Mouse (Mus musculus): ENCODE results near the gene Ckb. TPM values are rescaled to one million over a fixed set of nuclear protein-coding genes. Genes with fewer than 3 reads are reported as not detected.
A peak's percentile ranks its signal among the peaks of the same experiment; 100 is the strongest.

The Ckb gene
- polyA plus RNA-seq, 1 experiment from 2014 or later, result 454 TPM

DNA sequence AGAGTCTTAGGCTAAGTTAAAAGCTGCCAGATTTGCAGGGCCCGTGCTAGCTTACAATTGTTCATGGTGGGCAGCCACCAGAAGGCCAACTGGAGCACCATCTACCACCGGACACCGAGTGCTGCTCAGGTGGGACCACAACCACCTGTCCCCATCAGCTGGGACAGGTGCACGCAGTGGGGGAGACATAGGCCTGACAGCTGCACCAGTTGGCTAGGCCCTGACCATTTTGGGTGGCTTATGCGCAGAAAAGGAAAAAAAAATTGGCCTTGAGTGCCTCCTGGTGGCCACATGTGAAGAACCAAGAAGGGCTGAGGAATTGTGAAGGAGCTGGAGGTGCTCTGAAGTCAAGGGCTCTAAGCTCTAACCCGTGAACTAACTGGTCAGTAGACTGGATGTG, 24.1 kb upstream of the Ckb start:
- WGBS (ENCODE audit: insufficient replicate concordance), result 28% methylated on average over 6 of the region's 6 CpGs
- Histone ChIP-seq H3K9ac (ENCODE audit: low read depth, low read length) (no peak overlapping the region), H3K4me2 (no peak overlapping the region), H3K27me3 (ENCODE audit: control insufficient read depth, insufficient read depth, low read length) (no peaks in the 10 kb centered on the region), H3K4me3 (ENCODE audit: low read depth, low read length) (no peak overlapping the region), H3K27ac (ENCODE audit: low read depth, low read length) (no peak overlapping the region), H3K4me1 (ENCODE audit: control insufficient read depth, insufficient read depth, low read length) (peaks cover 30% of the 10 kb centered on the region), H3K36me3 (ENCODE audit: control insufficient read depth, insufficient read depth, low read length) (no peaks in the 10 kb centered on the region), H3K9me3 (replicated peaks; ENCODE audit: control insufficient read depth, low read length) (no peaks in the 10 kb centered on the region)
- no peak for ATAC-seq (replicated peaks; ENCODE audit: insufficient number of reproducible peaks, low FRiP score, low TSS enrichment)

DNA sequence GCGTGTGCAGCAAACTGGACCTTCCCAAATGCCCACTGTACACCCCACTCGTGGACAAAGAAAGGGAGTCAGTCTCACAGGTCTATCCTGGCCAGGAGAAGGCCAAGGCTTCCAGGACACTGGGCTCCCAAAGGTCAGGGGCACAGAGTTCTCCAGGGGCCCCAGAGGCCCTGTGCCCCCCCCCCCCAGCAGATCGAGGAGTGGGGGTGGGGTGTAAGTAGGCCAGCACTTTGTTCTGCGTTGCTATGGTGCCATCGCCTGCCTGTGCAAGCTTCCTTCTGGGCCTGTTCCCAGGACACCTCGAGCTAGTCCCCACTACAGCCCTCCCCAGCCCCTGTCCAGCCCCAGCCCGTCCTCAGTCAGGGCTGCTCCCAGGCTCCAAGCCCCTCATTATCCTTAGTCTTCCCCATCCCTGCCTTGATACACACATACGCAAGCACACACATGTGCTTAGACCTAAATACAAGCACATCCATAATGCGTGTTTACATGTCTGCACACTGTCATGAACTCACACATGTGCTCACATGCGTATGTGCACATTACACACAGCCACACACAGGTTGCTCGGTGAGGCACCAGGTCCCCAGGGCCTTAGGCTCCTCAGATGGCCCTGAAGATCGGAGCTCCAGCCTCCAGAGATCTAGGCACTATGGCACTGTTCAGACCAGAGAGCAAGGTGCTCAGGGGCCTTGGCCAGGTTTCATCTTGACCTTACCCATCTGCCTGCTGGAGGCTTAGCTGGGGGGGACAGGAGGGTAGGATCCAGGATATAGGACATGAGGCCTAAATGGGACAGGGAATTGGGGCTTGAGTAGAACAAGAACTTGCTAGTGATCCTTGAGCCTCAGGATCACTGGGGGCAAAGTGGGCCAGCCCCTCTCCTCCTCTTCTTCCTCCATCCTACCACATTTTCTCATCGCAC, 23.0 kb upstream of the Ckb start:
- Histone ChIP-seq H3K36me3 (ENCODE audit: control insufficient read depth, insufficient read depth, low read length) (no peaks in the 10 kb centered on the region), H3K27ac (ENCODE audit: low read depth, low read length) (peak overlapping the region; percentile 22; the same call in 1 of the 2 replicates), H3K4me2 (no peak overlapping the region; the same call in 1 of the 2 replicates), H3K27me3 (ENCODE audit: control insufficient read depth, insufficient read depth, low read length) (no peaks in the 10 kb centered on the region), H3K4me1 (ENCODE audit: control insufficient read depth, insufficient read depth, low read length) (peaks cover 34% of the 10 kb centered on the region), H3K9ac (ENCODE audit: low read depth, low read length) (peak overlapping the region; percentile 46; the same call in 1 of the 2 replicates), H3K4me3 (ENCODE audit: low read depth, low read length) (no peak overlapping the region), H3K9me3 (replicated peaks; ENCODE audit: control insufficient read depth, low read length) (no peaks in the 10 kb centered on the region)
- no peak for ATAC-seq (replicated peaks; ENCODE audit: insufficient number of reproducible peaks, low FRiP score, low TSS enrichment)
- WGBS (ENCODE audit: insufficient replicate concordance), result 62% methylated on average over 13 of the region's 13 CpGs

DNA sequence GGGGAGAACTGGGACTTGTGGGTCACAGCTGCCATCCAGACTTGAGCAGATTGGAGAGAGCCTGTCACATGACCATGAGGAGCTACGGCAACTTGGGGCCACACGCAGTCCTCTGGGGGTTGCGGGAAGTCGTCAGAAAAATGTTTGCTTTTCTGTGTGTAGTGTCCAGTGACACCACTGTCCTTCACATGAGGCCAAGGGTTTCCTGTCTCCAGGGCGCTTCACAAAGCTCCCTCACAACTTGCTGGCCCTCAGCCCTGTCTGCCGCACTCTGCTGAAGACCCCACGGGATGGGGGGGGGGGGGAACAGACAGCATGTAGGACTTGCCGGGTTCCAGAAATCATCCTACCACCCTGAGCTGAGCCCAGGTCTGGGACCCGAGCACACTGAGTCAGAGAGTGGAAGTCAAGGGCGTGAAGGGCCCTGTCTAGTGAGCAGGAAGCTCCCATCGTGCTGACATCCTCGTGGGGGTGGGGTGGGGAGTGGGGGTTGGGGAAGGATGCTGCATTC, 22.2 kb upstream of the Ckb start:
- H3K9me3 ChIP-seq (replicated peaks; ENCODE audit: control insufficient read depth, low read length), result no peaks in the 10 kb centered on the region
- no peak overlapping the region for H3K4me3 ChIP-seq (ENCODE audit: low read depth, low read length)
- 19% methylated on average over 12 of the region's 12 CpGs for WGBS (ENCODE audit: insufficient replicate concordance)
- ATAC-seq (replicated peaks; ENCODE audit: insufficient number of reproducible peaks, low FRiP score, low TSS enrichment), result no peak
- no peaks in the 10 kb centered on the region for H3K27me3 ChIP-seq (ENCODE audit: control insufficient read depth, insufficient read depth, low read length)
- peak overlapping the region; percentile 46 for H3K9ac ChIP-seq (ENCODE audit: low read depth, low read length)
- peaks cover 39% of the 10 kb centered on the region for H3K4me1 ChIP-seq (ENCODE audit: control insufficient read depth, insufficient read depth, low read length)
- H3K27ac ChIP-seq (ENCODE audit: low read depth, low read length), result no peak overlapping the region
- H3K4me2 ChIP-seq, result peak overlapping the region; percentile 21
- H3K36me3 ChIP-seq (ENCODE audit: control insufficient read depth, insufficient read depth, low read length), result no peaks in the 10 kb centered on the region

DNA sequence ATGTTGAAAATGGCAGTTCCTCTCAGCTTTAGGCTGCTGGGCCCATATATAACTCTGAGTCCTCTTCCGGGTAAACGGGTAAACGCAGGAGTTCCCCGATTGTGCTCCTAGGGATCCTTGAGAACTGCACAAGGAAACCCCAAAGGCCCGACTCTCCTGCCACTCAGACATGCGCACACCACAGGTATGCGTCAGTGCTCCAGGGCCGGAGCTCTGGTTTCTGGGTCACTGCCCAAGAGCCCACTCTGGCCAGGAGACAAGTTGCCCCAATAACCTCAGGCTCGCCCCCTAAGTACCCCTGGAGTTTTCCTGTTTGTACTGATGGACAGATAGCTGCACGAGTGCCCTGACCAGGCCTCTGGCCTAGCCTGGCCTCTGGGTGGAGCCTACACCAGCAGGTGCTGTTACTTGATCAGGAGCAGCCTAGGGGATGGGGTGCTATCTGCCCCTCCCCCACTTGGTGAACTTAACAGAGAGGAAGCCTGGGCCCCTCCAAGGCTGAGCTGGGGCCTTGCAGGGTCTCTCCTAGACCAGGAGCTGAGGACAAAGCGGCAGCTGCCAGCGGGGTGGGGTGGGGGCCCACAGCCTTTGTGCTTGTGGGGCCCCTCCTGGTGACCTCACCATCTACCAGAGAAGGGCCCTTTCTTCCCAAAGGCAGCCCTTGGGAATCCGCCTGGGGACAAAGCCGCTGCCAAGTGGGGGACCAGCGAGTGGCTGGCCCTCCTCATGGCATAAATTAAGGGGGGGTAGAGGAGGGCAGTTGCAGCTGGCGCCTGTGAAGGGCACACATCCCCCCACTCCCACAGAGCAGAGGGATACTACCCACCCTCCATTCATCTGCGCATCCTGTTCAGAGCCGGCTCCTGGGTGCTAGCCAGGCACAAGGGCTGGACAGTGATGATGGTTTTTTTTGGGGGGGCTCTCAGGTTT, 21.5 kb upstream of the Ckb start:
- H3K4me3 ChIP-seq (ENCODE audit: low read depth, low read length), result no peak overlapping the region
- ATAC-seq (replicated peaks; ENCODE audit: insufficient number of reproducible peaks, low FRiP score, low TSS enrichment), result peak; percentile 27
- H3K27me3 ChIP-seq (ENCODE audit: control insufficient read depth, insufficient read depth, low read length), result no peaks in the 10 kb centered on the region
- H3K4me1 ChIP-seq (ENCODE audit: control insufficient read depth, insufficient read depth, low read length), result peaks cover 39% of the 10 kb centered on the region
- peak overlapping the region; percentile 25 for H3K9ac ChIP-seq (ENCODE audit: low read depth, low read length)
- 46% methylated on average over 18 of the region's 18 CpGs for WGBS (ENCODE audit: insufficient replicate concordance)
- H3K36me3 ChIP-seq (ENCODE audit: control insufficient read depth, insufficient read depth, low read length), result no peaks in the 10 kb centered on the region
- H3K27ac ChIP-seq (ENCODE audit: low read depth, low read length), result no peak overlapping the region
- H3K4me2 ChIP-seq, result peak overlapping the region; percentile 21; the same call in 1 of the 2 replicates
- no peaks in the 10 kb centered on the region for H3K9me3 ChIP-seq (replicated peaks; ENCODE audit: control insufficient read depth, low read length)

DNA sequence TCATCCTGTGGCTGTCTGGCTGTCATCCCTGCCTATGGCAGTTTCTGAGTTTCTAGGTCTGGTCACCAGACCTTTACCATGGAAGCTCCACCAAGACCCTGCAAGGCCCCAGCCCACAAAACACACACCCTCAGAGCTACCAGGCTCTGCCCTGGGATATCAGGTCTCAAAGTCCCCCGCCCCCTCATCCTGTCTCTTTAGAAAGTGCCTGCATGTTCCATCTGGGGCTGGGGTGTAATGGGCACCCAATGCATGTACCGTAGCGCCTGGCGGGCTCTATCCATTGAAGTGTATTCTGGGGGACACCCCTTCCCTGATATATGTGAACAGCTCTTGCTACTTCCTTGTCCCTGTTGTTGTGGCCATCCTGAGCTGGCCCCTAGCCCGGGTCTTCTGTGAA, 20.8 kb upstream of the Ckb start:
- no peak overlapping the region for H3K4me3 ChIP-seq (ENCODE audit: low read depth, low read length)
- H3K27ac ChIP-seq (ENCODE audit: low read depth, low read length), result no peak overlapping the region
- H3K4me1 ChIP-seq (ENCODE audit: control insufficient read depth, insufficient read depth, low read length), result peaks cover 44% of the 10 kb centered on the region
- WGBS (ENCODE audit: insufficient replicate concordance), result 81% methylated on average over 5 of the region's 5 CpGs
- no peaks in the 10 kb centered on the region for H3K27me3 ChIP-seq (ENCODE audit: control insufficient read depth, insufficient read depth, low read length)
- no peak overlapping the region for H3K4me2 ChIP-seq
- no peaks in the 10 kb centered on the region for H3K36me3 ChIP-seq (ENCODE audit: control insufficient read depth, insufficient read depth, low read length)
- H3K9me3 ChIP-seq (replicated peaks; ENCODE audit: control insufficient read depth, low read length), result no peaks in the 10 kb centered on the region
- ATAC-seq (replicated peaks; ENCODE audit: insufficient number of reproducible peaks, low FRiP score, low TSS enrichment), result no peak
- H3K9ac ChIP-seq (ENCODE audit: low read depth, low read length), result no peak overlapping the region

DNA sequence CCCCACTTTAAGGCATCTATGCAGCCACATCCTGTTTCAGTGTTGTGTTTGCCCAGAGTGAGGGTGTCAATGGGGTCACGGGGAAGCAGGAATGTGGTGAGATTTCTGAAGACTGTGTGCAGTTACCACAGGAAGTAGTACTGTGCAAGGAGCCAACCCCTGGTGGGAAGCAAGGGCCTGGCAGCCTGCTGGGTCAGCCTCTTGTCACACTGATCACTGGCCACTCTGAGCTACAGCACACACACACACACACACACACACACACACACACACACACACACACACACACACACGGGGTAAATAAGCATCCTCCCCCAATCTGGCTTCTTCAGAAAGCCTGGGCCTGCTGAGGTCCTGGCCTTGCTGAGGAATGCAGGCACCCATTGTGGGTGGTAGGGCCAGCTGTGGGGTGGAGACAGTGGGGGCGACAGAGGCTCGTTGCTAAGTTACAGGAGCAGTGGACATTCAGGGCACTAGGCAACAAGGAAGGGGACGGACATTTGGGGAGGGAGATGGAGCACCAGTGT, 19.3 kb upstream of the Ckb start:
- Histone ChIP-seq H3K36me3 (ENCODE audit: control insufficient read depth, insufficient read depth, low read length) (no peaks in the 10 kb centered on the region), H3K27ac (ENCODE audit: low read depth, low read length) (peak overlapping the region; percentile 54; the same call in 1 of the 2 replicates), H3K9ac (ENCODE audit: low read depth, low read length) (no peak overlapping the region), H3K9me3 (replicated peaks; ENCODE audit: control insufficient read depth, low read length) (no peaks in the 10 kb centered on the region), H3K27me3 (ENCODE audit: control insufficient read depth, insufficient read depth, low read length) (no peaks in the 10 kb centered on the region), H3K4me3 (ENCODE audit: low read depth, low read length) (no peak overlapping the region), H3K4me1 (ENCODE audit: control insufficient read depth, insufficient read depth, low read length) (peaks cover 58% of the 10 kb centered on the region), H3K4me2 (no peak overlapping the region)
- 0 out of 2 replicates have a peak, but pooled peaks have one; percentile 15 for ATAC-seq (replicated peaks; ENCODE audit: insufficient number of reproducible peaks, low FRiP score, low TSS enrichment)
- WGBS (ENCODE audit: insufficient replicate concordance), result 24% methylated on average over 5 of the region's 5 CpGs

DNA sequence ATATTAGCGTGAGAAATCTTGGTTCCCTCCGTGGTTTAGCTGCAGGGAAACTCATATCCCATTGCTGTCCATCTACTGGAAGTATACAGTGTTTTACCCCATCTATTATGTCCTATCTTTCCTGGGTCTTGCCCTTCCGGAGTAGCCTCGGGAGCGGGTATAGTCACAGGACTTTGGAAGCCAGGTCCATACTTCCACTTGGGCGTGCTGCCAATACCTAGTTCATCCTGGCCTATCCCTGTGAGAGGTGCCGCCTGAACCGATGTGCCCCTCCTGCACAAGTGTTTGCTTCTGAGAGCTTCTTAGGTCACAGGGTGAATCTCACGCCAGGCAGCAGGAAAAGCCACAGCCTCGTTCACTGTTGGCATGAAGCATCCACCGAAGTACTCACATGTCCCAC, 17.3 kb upstream of the Ckb start:
- H3K9me3 ChIP-seq (replicated peaks; ENCODE audit: control insufficient read depth, low read length), result no peaks in the 10 kb centered on the region
- H3K4me1 ChIP-seq (ENCODE audit: control insufficient read depth, insufficient read depth, low read length), result peaks cover 49% of the 10 kb centered on the region
- no peak overlapping the region for H3K4me2 ChIP-seq
- ATAC-seq (replicated peaks; ENCODE audit: insufficient number of reproducible peaks, low FRiP score, low TSS enrichment), result no peak
- 75% methylated on average over 11 of the region's 11 CpGs for WGBS (ENCODE audit: insufficient replicate concordance)
- H3K27me3 ChIP-seq (ENCODE audit: control insufficient read depth, insufficient read depth, low read length), result no peaks in the 10 kb centered on the region
- no peak overlapping the region; the same call in 1 of the 2 replicates for H3K9ac ChIP-seq (ENCODE audit: low read depth, low read length)
- no peak overlapping the region for H3K4me3 ChIP-seq (ENCODE audit: low read depth, low read length)
- no peaks in the 10 kb centered on the region for H3K36me3 ChIP-seq (ENCODE audit: control insufficient read depth, insufficient read depth, low read length)
- no peak overlapping the region; the same call in 1 of the 2 replicates for H3K27ac ChIP-seq (ENCODE audit: low read depth, low read length)

DNA sequence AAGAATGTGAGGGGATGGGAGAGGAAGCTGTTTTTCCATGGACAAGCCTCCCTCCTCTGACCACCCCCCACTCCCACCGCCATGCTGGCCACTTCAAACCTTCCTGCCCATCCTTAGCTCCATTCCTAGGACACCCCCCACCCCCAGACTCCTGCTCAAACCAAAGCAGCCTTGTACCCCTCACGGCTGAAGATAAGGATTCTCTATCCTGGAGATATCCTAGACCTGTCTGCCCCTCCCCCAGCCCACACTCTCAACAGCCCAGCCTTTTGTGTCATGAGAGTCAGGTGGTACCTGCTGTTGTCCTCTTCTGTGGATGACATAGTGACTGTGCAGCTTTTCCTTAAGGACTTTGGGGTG, 15.9 kb upstream of the Ckb start:
- ATAC-seq (replicated peaks; ENCODE audit: insufficient number of reproducible peaks, low FRiP score, low TSS enrichment), result no peak
- no peaks in the 10 kb centered on the region for H3K36me3 ChIP-seq (ENCODE audit: control insufficient read depth, insufficient read depth, low read length)
- H3K27ac ChIP-seq (ENCODE audit: low read depth, low read length), result peak overlapping the region; percentile 75
- no peaks in the 10 kb centered on the region for H3K9me3 ChIP-seq (replicated peaks; ENCODE audit: control insufficient read depth, low read length)
- H3K9ac ChIP-seq (ENCODE audit: low read depth, low read length), result peak overlapping the region; percentile 60; the same call in 1 of the 2 replicates
- H3K4me3 ChIP-seq (ENCODE audit: low read depth, low read length), result no peak overlapping the region
- H3K27me3 ChIP-seq (ENCODE audit: control insufficient read depth, insufficient read depth, low read length), result no peaks in the 10 kb centered on the region
- peak overlapping the region; percentile 7; the same call in 1 of the 2 replicates for H3K4me2 ChIP-seq
- H3K4me1 ChIP-seq (ENCODE audit: control insufficient read depth, insufficient read depth, low read length), result peaks cover 35% of the 10 kb centered on the region
- WGBS (ENCODE audit: insufficient replicate concordance), result 22% methylated on average over 2 of the region's 2 CpGs
